Mouse (Mus musculus): Measurements from ENCODE around the gene Cbl. TPM values are rescaled to one million over a fixed set of nuclear protein-coding genes. Genes with fewer than 3 reads are reported as not detected.

Cbl gene
- total RNA-seq, 2 experiments from 2014 or later, result 7.5 to 13.4 TPM

DNA sequence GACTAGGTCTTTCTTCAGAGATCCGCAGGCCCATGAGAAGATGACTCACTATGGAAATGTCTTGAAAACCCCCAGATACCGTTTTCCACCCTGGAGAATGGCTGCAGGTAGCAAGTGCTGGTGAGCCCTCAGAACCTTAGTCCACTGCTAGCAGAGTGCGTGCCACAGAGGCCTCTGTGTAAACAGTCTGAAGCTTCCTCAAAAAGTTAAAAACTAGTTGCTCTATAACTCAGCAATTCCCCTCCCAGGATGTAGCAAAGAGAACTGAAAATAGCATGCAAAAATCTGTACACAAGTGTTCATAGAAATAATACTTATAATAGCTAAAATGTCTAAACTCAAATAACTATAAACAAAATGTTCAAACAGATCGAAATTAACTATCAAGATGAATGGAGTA is 37.5 kb downstream of the Cbl start:
- Histone ChIP-seq H3K4me3 (no peak overlapping the region), H3K27ac (no peak overlapping the region)
- no peak for TF ChIP-seq CTCF (IDR thresholded peaks at IDR 0.05)
- DNase-seq, result no peak
- intact Hi-C loops (cut with DNase I), result no loop called here

DNA sequence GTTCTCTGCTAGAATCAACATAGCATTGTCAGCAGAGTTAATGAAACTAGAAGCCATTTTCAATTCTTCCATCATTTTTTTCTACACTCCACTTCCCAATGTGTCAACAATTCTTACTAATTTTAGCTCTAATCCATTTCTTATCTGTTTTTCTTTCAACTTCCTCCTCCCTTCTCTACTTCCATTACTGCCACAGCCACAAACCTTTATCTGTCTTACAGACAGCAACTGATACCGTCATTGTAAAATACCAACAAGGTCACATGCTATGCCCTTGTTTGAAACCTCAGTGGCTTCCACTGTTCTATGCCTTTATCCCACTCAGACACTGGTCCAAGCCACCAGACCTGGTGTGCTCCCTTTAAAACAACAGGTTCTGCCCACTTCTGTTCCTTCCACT is 39.8 kb downstream of the Cbl start:
- TF ChIP-seq CTCF (IDR thresholded peaks at IDR 0.05), result no peak
- intact Hi-C loops (cut with DNase I), result no loop called here
- no peak for DNase-seq
- no peak overlapping the region for H3K4me3 ChIP-seq
- no peak overlapping the region for H3K27ac ChIP-seq

DNA sequence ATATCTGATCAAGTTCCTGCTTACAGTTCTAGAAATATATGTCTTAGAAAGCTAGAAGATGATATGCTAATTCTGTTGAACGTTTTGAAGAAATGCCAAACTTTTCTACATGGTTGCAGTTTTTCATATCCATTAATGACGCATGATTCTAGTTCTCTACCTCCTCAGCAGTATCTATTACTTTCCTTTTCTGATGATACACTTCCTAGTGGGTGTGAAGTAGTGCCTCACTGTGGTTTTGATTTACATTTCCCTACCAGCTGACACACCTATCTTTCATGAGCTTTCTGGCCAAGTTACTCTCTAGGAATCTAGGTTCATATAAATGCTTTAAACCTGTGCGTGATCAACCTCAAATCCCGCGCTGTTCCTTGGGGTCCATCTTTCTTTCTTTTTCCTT is 41.1 kb downstream of the Cbl start:
- DNase-seq, result no peak
- Histone ChIP-seq H3K27ac (no peak overlapping the region), H3K4me3 (no peak overlapping the region)
- intact Hi-C loops (cut with DNase I), result no loop called here
- TF ChIP-seq CTCF (IDR thresholded peaks at IDR 0.05), result no peak

- H3K27ac ChIP-seq, result no peak overlapping the region
- TF ChIP-seq CTCF (IDR thresholded peaks at IDR 0.05), result no peak
- intact Hi-C loops (cut with DNase I), result no loop called here
- no peak overlapping the region for H3K4me3 ChIP-seq
- DNase-seq, result no peak
Observed at GRCm38 (mm10) chr9:44192312-44192711, 41.5 kb downstream of the Cbl start.

DNA sequence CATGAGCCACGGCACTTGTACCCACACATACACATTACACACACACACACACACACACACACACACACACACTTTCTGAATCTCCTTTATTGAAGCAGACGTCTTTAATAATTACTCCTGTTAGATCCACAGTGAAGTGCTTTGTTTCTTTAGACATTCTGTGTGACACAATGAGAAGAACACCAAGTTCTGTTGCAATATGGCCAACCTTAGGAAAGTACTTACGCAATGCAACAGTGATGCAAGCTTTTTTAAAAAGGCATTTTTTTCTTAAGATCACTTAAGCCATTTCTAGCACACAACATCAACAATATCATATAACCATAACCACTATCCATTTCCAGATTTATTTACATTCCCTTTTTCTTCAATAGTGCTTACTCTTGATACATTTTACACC is 42.7 kb downstream of the Cbl start:
- no peak for TF ChIP-seq CTCF (IDR thresholded peaks at IDR 0.05)
- intact Hi-C loops (cut with DNase I), result no loop called here
- Histone ChIP-seq H3K4me3 (no peak overlapping the region), H3K27ac (no peak overlapping the region)
- no peak for DNase-seq

DNA sequence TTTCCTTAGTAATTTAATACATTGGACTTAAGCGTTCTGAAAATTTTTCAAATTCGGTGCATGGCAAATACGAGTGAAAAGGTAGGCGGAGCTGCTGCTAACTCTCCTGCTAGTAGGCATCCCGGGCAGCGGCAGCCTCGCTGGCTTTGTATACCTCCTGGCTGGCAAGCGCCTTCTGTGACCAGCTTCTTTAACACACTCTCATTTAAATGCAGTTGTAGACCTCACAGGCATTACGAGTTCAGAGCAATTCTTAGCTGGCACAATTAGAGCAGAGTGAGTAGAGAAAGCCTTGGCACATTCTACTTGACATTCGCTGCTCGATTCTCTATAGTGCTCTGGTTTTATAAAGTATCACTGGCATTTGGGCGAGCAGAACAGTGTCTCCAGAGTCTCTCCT is 45.6 kb downstream of the Cbl start:
- TF ChIP-seq CTCF (IDR thresholded peaks at IDR 0.05), result no peak
- Histone ChIP-seq H3K27ac (no peak overlapping the region), H3K4me3 (no peak overlapping the region)
- intact Hi-C loops (cut with DNase I), result no loop called here
- no peak for DNase-seq

GRCm38 (mm10) chr9:44182260-44182659 is 51.6 kb downstream of the Cbl start:
- peak; percentile 41 for DNase-seq
- peak overlapping the region; percentile 38 for H3K27ac ChIP-seq

DNA sequence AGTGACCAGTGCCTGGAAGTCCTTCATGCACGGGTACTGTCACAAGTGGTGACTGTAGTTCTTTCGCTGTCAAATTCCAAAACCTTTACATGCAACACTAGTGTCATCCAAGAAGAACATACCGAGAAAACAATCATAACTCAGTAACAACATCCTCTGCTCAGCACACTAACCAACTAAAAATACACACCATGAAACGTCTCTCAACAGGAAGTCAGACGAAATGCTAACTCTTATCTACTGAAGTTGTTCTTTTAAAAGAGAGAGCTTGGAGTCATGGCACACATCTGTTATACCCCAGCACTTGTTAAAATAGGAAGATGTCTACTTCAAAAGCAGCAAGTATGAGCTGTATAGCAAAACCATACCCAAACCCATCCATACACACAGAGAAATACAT is 52.3 kb downstream of the Cbl start:
- intact Hi-C loops (cut with DNase I), result no loop called here

More at GRCm38 (mm10) chr9:44182260-44182659, 51.6 kb downstream of the Cbl start:
- H3K4me3 ChIP-seq, result no peak overlapping the region
- intact Hi-C loops (cut with DNase I), result no loop called here
- TF ChIP-seq CTCF (IDR thresholded peaks at IDR 0.05), result peak; percentile 57

DNA sequence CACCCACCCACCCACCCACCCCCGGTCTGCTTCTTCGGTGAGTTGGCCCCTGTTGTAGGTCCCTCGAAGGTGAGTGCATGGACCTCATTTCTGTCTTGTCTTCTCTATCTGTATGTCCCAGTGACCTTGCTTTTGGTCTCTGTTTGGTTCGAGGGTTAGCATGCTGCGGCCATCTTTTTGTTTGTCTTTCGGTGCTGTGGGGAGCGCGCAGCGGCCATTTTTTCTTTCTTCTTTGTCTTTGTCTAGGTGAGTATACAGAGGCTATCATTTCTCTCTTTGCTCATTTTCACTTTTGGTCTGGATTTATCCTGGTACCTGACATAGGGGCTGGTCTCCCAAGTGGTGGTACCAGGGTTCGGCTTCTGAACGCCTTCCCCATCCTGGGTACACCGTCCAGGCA is 55.0 kb downstream of the Cbl start:
- intact Hi-C loops (cut with DNase I), result loop anchor here (10.0 kb wide), 1 partner anchor 56 kb away; the partner anchor contains the start of gene Cbl
- Histone ChIP-seq H3K27ac (no peak overlapping the region; the same call in 1 of the 2 replicates), H3K4me3 (no peak overlapping the region)
- TF ChIP-seq CTCF (IDR thresholded peaks at IDR 0.05), result no peak
- no peak for DNase-seq

More for the DNA sequence above, 52.3 kb downstream of the Cbl start:
- DNase-seq, result no peak
- H3K27ac ChIP-seq, result peak overlapping the region; percentile 40
- no peak for TF ChIP-seq CTCF (IDR thresholded peaks at IDR 0.05)
- H3K4me3 ChIP-seq, result no peak overlapping the region

DNA sequence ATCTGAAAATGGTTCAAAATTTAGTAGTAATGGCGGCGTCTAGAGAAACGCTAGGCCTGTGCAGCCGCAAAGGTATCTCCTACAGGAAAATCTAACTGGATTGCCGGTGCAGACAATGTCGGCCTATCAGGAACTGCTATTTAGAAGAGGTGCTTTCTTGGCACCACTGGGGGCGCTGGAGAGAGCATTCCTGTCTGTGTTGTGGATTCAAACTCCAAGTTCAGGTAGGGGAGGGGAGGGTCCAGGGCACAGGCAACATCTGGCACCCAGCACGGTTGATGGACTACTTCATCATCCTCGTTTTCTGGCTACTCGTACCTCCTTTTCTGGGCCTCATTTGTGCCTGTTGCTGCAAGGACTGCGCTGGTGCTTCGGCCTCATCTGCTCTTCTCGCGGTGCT is 55.5 kb downstream of the Cbl start:
- intact Hi-C loops (cut with DNase I), result loop anchor here (10.0 kb wide), 1 partner anchor 56 kb away; the partner anchor contains the start of gene Cbl
- no peak for DNase-seq
- Histone ChIP-seq H3K27ac (peak overlapping the region; percentile 28; the same call in 1 of the 2 replicates), H3K4me3 (no peak overlapping the region)
- TF ChIP-seq CTCF (IDR thresholded peaks at IDR 0.05), result peak; percentile 40; the same call in 1 of the 2 replicates

DNA sequence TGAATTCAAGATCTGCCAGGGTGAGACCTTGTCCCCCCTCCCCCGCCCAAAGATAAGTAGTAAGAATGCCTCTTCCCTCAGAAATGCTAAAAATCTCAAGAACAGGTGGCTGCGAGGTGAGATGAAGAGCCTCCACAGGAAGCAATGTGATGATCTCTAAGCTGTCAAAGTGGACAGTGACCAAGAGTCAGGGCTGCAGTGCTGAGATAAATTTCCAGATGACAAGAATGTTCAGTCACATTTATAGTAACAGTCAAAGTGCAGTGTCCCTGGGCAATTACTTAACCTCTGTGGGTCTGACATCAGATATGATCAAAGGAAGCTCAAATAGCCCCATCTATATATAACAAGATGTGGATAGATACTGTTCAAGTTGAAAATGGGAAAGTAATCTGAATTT is 56.4 kb downstream of the Cbl start:
- TF ChIP-seq CTCF (IDR thresholded peaks at IDR 0.05), result no peak
- Histone ChIP-seq H3K27ac (peak overlapping the region; percentile 81), H3K4me3 (no peak overlapping the region)
- intact Hi-C loops (cut with DNase I), result loop anchor here (10.0 kb wide), 1 partner anchor 57 kb away; the partner anchor contains the start of gene Cbl
- no peak for DNase-seq

GRCm38 (mm10) chr9:44175957-44176356 is 57.9 kb downstream of the Cbl start:
- Histone ChIP-seq H3K4me3 (no peak overlapping the region), H3K27ac (peak overlapping the region; percentile 81)
- TF ChIP-seq CTCF (IDR thresholded peaks at IDR 0.05), result no peak
- intact Hi-C loops (cut with DNase I), result loop anchor here (10.0 kb wide), 1 partner anchor 59 kb away; the partner anchor contains the start of gene Cbl
- DNase-seq, result no peak

DNA sequence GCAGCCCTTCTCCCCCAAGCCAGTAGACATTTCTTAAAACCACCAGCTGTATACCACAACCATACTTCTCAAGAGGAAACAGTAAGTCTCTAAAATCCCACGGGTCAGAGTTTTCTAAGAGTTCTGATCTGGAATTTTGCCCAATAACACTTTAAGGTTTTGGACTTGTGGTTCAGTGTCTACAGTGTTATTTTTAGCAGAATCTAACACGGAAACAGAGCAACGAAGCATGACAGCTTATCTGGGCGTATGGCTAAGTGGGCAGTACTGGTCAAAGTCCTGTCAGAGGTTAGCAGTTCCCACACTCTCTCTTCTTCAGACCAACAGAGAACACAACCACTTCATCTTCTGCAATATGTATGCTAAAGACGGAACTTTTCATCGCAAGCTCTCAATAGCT is 58.3 kb downstream of the Cbl start:
- intact Hi-C loops (cut with DNase I), result loop anchor here (10.0 kb wide), 1 partner anchor 59 kb away; the partner anchor contains the start of gene Cbl
- peak overlapping the region; percentile 81 for H3K27ac ChIP-seq
- DNase-seq, result no peak
- TF ChIP-seq CTCF (IDR thresholded peaks at IDR 0.05), result no peak
- no peak overlapping the region for H3K4me3 ChIP-seq

- DNase-seq, result peak; percentile 51
- intact Hi-C loops (cut with DNase I), result loop anchor here (5.0 to 10.0 kb wide), 2 partner anchors 38 to 64 kb away; partner anchors contain the start of genes Cbl and Mcam
- no peak overlapping the region for H3K4me3 ChIP-seq
- peak overlapping the region; percentile 67 for H3K27ac ChIP-seq
- TF ChIP-seq CTCF (IDR thresholded peaks at IDR 0.05), result no peak
Observed at GRCm38 (mm10) chr9:44170691-44171151, 63.1 kb downstream of the Cbl start.

Measured in gastrocnemius, adult 2 months (tissue).